Mouse (Mus musculus) C2C12 (cell line): ENCODE results near the gene Fam192a. TPM values are rescaled to one million over a fixed set of nuclear protein-coding genes. Genes with fewer than 3 reads are reported as not detected.

ENCODE experiments used
- H3K27me3 ChIP-seq: one replicate; pipeline ENCODE4 v1.6.1; 2011; ENCODE audit not compliant: control insufficient read depth, insufficient read depth, insufficient read length
- H3K36me3 ChIP-seq: one replicate; pipeline ENCODE4 v1.6.1; 2011; ENCODE audit not compliant: control insufficient read depth, insufficient read depth
- H3K4me3 ChIP-seq: one replicate; pipeline ENCODE4 v1.5.1; 2011; ENCODE audit warnings: mild to moderate bottlenecking, control low read depth; ENCODE audit not compliant: poor library complexity, insufficient read depth, severe bottlenecking
- H3K79me2 ChIP-seq: one replicate; pipeline ENCODE4 v1.6.1; 2011; ENCODE audit not compliant: control insufficient read depth, insufficient read depth
- H3K79me3 ChIP-seq: one replicate; pipeline ENCODE4 v1.6.1; 2011; ENCODE audit warnings: low read depth, control low read depth
- H3ac ChIP-seq: one replicate; pipeline ENCODE3; 2011; ENCODE audit warnings: low read depth; ENCODE audit not compliant: control insufficient read depth, insufficient read length
- CEBPB ChIP-seq: IDR thresholded peaks from one replicate; pipeline ENCODE4 v1.6.1; 2011; ENCODE audit warnings: low read depth, mild to moderate bottlenecking, control low read depth, moderate library complexity
- CTCF ChIP-seq: IDR thresholded peaks from one replicate; pipeline ENCODE4 v1.5.1; 2011; ENCODE audit not compliant: control insufficient read depth, insufficient read depth, insufficient read length
- MAX ChIP-seq: IDR thresholded peaks from one replicate; pipeline ENCODE4 v1.6.1; 2011; ENCODE audit warnings: mild to moderate bottlenecking, control low read depth
- MYOD1 ChIP-seq: IDR thresholded peaks from one replicate; pipeline ENCODE4 v1.6.1; 2011; ENCODE audit warnings: low read depth; ENCODE audit not compliant: control insufficient read depth, insufficient read length
- MYOG ChIP-seq: IDR thresholded peaks from one replicate; pipeline ENCODE4 v1.6.1; 2011; ENCODE audit not compliant: control insufficient read depth, insufficient read length; ENCODE audit errors: extremely low read depth
- USF1 ChIP-seq: IDR thresholded peaks from one replicate; pipeline ENCODE4 v1.6.1; 2011; ENCODE audit warnings: low read depth, mild to moderate bottlenecking, control low read depth, moderate library complexity
- polyA plus RNA-seq: library from polyadenylated mRNA; unstranded; fragments of >200 nt; fragmentation: generic; extraction: Trizol; gene quantifications from one replicate; pipeline ENCODE4 v1.2.1, GENCODE M21; 2012; ENCODE audit warnings: missing spikeins

Gene Fam192a
- polyA plus RNA-seq, 1 experiment = 23.6 TPM

- H3K4me3 ChIP-seq = no peak overlapping the region
- H3K27me3 ChIP-seq = peaks cover 4% of the 10 kb centered on the region
- H3K36me3 ChIP-seq = no peaks in the 10 kb centered on the region
- no peak overlapping the region for H3ac ChIP-seq
- TF ChIP-seq CTCF = peak; percentile 59
- peak; percentile 84 for TF ChIP-seq MAX
- no peak for TF ChIP-seq MYOG
- H3K79me3 ChIP-seq = no peaks in the 10 kb centered on the region
- peaks cover under 1% of the 10 kb centered on the region for H3K79me2 ChIP-seq
Observed at GRCm38 (mm10) chr8:94528245-94528644, 73.6 kb downstream of the Fam192a start.

GRCm38 (mm10) chr8:94527178-94527577 lies 74.6 kb downstream of the Fam192a start:
- H3K27me3 ChIP-seq = peaks cover 4% of the 10 kb centered on the region
- H3K36me3 ChIP-seq = no peaks in the 10 kb centered on the region
- H3K79me2 ChIP-seq = no peaks in the 10 kb centered on the region
- no peaks in the 10 kb centered on the region for H3K79me3 ChIP-seq
- no peak overlapping the region for H3ac ChIP-seq
- H3K4me3 ChIP-seq = no peak overlapping the region
- TF ChIP-seq USF1 (peak; percentile 9), MYOD1 (no peak)

- Histone ChIP-seq H3ac (no peak overlapping the region), H3K36me3 (no peaks in the 10 kb centered on the region), H3K79me2 (no peaks in the 10 kb centered on the region), H3K27me3 (peaks cover 4% of the 10 kb centered on the region), H3K79me3 (no peaks in the 10 kb centered on the region), H3K4me3 (no peak overlapping the region)
- TF ChIP-seq MYOG (no peak), CEBPB (peak; percentile 1)
Observed at GRCm38 (mm10) chr8:94524554-94524953, 77.2 kb downstream of the Fam192a start.

Other genes starting within 250 kb of the Fam192a start
- 48.8 TPM for gene Herpud1, start 215.6 kb downstream of the Fam192a start, polyA plus RNA-seq
- 0.16 TPM for gene Nlrc5, start 167.6 kb downstream of the Fam192a start, polyA plus RNA-seq
- gene Cpne2, start 69.0 kb downstream of the Fam192a start, polyA plus RNA-seq = 59.9 TPM
- gene Rspry1, start 60 bp downstream of the Fam192a start, polyA plus RNA-seq = 6.5 TPM
- gene Arl2bp, start 64.6 kb upstream of the Fam192a start, polyA plus RNA-seq = 65.5 TPM
- 0.07 TPM for gene Pllp, start 94.3 kb upstream of the Fam192a start, polyA plus RNA-seq
- gene Ccl22, start 143.6 kb upstream of the Fam192a start, polyA plus RNA-seq = not detected
- 12.5 TPM for gene Cx3cl1, start 170.0 kb upstream of the Fam192a start, polyA plus RNA-seq
- 0.55 TPM for gene Ccl17, start 208.5 kb upstream of the Fam192a start, polyA plus RNA-seq
- gene Coq9, start 236.3 kb upstream of the Fam192a start, polyA plus RNA-seq = 44.0 TPM
- 115 TPM for gene Ciapin1, start 236.4 kb upstream of the Fam192a start, polyA plus RNA-seq